Mouse (Mus musculus) midbrain, embryonic 13.5 days (tissue): ENCODE data around the gene Apon. TPM values are rescaled to one million over a fixed set of nuclear protein-coding genes. Genes with fewer than 3 reads are reported as not detected.

Source experiments
- ATAC-seq: fragments of 200-750 bp; cut with Nextera tagmentation; 2 replicates; pipeline ENCODE4 v1.8.0; 2017; ENCODE audit warnings: mild to moderate bottlenecking, moderate TSS enrichment, moderate library complexity
- H3K27ac ChIP-seq: fragments of 300-500 bp; sonication (generic); 2 replicates; pipeline ENCODE4 v1.5.1; 2015; ENCODE audit warnings: inconsistent platforms, mild to moderate bottlenecking, moderate library complexity
- H3K27me3 ChIP-seq: fragments of 300-500 bp; sonication (generic); 2 replicates; pipeline ENCODE4 v1.6.1; 2015; ENCODE audit warnings: mild to moderate bottlenecking, inconsistent platforms
- H3K36me3 ChIP-seq: fragments of 300-500 bp; sonication (generic); 2 replicates; pipeline ENCODE4 v1.6.1; 2015; ENCODE audit warnings: mild to moderate bottlenecking, inconsistent platforms
- H3K4me1 ChIP-seq: fragments of 300-500 bp; sonication (generic); replicated peaks from 2 replicates; pipeline ENCODE4 v1.6.1; 2015; ENCODE audit warnings: inconsistent platforms
- H3K4me2 ChIP-seq: fragments of 300-500 bp; sonication (generic); replicated peaks from 2 replicates; pipeline ENCODE4 v1.6.1; 2015; ENCODE audit warnings: moderate library complexity, mild to moderate bottlenecking, inconsistent platforms
- H3K4me3 ChIP-seq: fragments of 300-500 bp; sonication (generic); replicated peaks from 2 replicates; pipeline ENCODE4 v1.5.1; 2015; ENCODE audit warnings: mild to moderate bottlenecking, inconsistent platforms
- H3K9ac ChIP-seq: fragments of 300-500 bp; sonication (generic); replicated peaks from 2 replicates; pipeline ENCODE4 v1.6.1; 2015; ENCODE audit warnings: mild to moderate bottlenecking, inconsistent platforms
- H3K9me3 ChIP-seq: fragments of 300-500 bp; sonication (generic); 2 replicates; pipeline ENCODE4 v1.6.1; 2016; ENCODE audit warnings: mild to moderate bottlenecking, inconsistent platforms
- WGBS: fragments of 180-500 bp; shearing (Covaris S2); methylation state at CpG from one replicate; pipeline ENCODE4 v1.1.7; 2015; 5-methylcytosine and 5-hydroxymethylcytosine counted together
- polyA plus RNA-seq: library from polyadenylated mRNA; unstranded; fragments of >200 nt; fragmentation: Nextera tagmentation; extraction: Ambion mirVana; gene quantifications from 2 replicates; pipeline ENCODE4 v1.2.1, GENCODE M21; 2015

Gene Apon
- polyA plus RNA-seq, 1 experiment from 2014 or later: 0.15 TPM

- H3K27me3 ChIP-seq: peaks cover 7% of the 10 kb centered on the region
- ATAC-seq: no peak
- no peaks in the 10 kb centered on the region for H3K4me1 ChIP-seq
- 95% methylated on average over 18 of the region's 18 CpGs for WGBS
- no peak overlapping the region for H3K9ac ChIP-seq
- H3K27ac ChIP-seq: no peak overlapping the region
- H3K9me3 ChIP-seq: no peaks in the 10 kb centered on the region
- H3K4me2 ChIP-seq: no peak overlapping the region
- H3K4me3 ChIP-seq: no peak overlapping the region
- no peaks in the 10 kb centered on the region for H3K36me3 ChIP-seq
Measured at GRCm38 (mm10) chr10:128218387-128219117, 35.3 kb upstream of the Apon start.

DNA sequence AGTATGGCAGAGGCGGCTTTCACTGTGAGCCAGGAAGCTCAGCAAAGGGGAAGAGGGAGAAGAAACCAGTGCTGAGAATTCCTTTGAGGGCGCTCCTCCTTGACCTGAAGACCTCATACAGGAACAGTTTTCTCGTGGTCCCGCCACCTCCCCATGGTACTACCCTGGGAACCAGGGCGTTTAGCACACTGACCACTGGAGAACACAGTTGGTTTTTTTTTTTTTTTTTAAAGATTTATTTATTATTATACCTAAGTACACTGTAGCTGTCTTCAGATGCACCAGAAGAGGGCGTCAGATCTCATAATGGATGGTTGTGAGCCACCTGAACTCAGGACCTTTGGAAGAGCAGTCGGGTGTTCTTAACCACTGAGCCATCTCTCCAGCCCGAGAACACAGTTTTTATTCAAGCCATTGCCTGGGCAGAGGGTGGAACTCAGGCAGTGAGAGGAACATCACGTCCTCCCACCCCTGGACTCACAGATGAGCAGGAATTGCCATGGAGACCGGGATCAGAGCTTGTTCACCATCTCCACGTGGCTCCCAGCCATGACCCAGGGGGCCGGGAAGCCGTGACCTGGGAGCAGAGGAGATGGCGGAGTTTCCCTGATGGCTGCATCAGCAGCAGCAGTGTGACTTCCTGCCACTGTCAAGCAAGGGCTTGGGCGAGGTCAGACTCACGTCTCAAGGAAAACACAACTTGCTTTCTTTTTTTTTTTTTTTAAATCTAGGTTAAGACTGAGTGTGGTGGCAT lies 32.2 kb upstream of the Apon start:
- no peak overlapping the region for H3K4me2 ChIP-seq
- no peaks in the 10 kb centered on the region for H3K36me3 ChIP-seq
- no peak overlapping the region for H3K4me3 ChIP-seq
- H3K27me3 ChIP-seq: peaks cover 3% of the 10 kb centered on the region; the same call in 1 of the 2 replicates
- 69% methylated on average over 16 of the region's 16 CpGs for WGBS
- no peak overlapping the region for H3K9ac ChIP-seq
- peaks cover 13% of the 10 kb centered on the region for H3K4me1 ChIP-seq
- H3K9me3 ChIP-seq: no peaks in the 10 kb centered on the region
- ATAC-seq: no peak
- no peak overlapping the region for H3K27ac ChIP-seq

DNA sequence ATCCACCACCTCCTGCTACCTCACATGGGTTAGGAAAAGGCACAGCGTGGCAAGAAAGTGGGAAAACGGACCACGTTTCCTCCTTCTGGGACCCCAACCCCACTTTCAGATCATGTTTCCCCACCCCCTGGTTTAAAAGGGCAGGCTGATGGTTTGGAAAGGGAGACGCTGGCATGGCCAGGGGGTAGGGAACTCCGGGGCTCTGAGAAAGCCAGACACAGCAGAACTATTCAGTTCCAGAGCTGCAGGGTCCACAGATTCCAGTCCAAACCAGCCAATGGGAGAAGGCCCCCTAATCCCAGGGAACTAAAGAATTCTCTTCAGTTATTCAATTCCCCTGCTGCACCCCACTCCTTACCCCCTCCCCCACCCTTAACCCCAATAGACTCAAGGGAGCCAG lies 28.8 kb upstream of the Apon start:
- H3K36me3 ChIP-seq: no peaks in the 10 kb centered on the region
- 42% methylated on average over 5 of the region's 5 CpGs for WGBS
- no peak overlapping the region for H3K4me3 ChIP-seq
- no peak for ATAC-seq
- H3K4me2 ChIP-seq: no peak overlapping the region
- H3K9ac ChIP-seq: 0 out of 2 replicates have a peak overlapping the region, but pooled peaks have one; percentile 4
- H3K4me1 ChIP-seq: peaks cover 13% of the 10 kb centered on the region
- H3K9me3 ChIP-seq: no peaks in the 10 kb centered on the region
- H3K27ac ChIP-seq: no peak overlapping the region
- H3K27me3 ChIP-seq: peaks cover 3% of the 10 kb centered on the region; the same call in 1 of the 2 replicates

DNA sequence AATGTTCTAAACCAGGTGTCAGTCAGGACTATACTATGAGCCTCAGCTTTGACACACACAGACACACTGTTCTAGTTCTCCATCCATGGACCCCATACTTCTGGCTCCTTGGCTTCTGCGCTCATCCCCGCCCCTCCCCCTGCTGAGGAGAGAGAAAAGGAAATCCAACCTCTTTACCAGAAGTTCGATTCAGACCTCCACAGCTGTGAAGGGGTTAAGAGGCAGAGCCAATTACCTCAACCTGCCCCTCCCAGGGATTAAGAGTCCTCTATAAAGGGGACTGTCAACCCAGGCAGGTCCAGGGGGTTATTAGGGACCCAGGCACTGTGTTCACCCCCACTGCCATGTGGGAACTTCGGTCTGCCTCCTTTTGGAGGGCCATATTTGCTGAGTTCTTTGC lies 28.4 kb upstream of the Apon start, which contains the start of gene Mip:
Gene Mip, plus strand, starts transcription at position 301 of the 400 bp plus-strand sequence.
- no peaks in the 10 kb centered on the region for H3K36me3 ChIP-seq
- peaks cover 3% of the 10 kb centered on the region; the same call in 1 of the 2 replicates for H3K27me3 ChIP-seq
- no peak for ATAC-seq
- H3K9ac ChIP-seq: peak within 1 kb of the TSS; percentile 4; the same call in 1 of the 2 replicates
- no peaks in the 10 kb centered on the region for H3K9me3 ChIP-seq
- peaks cover 13% of the 10 kb centered on the region for H3K4me1 ChIP-seq
- H3K27ac ChIP-seq: no peak within 1 kb of the TSS
- no peak within 1 kb of the TSS for H3K4me2 ChIP-seq
- 29% methylated on average over 4 of the region's 4 CpGs for WGBS
- H3K4me3 ChIP-seq: no peak within 1 kb of the TSS

DNA sequence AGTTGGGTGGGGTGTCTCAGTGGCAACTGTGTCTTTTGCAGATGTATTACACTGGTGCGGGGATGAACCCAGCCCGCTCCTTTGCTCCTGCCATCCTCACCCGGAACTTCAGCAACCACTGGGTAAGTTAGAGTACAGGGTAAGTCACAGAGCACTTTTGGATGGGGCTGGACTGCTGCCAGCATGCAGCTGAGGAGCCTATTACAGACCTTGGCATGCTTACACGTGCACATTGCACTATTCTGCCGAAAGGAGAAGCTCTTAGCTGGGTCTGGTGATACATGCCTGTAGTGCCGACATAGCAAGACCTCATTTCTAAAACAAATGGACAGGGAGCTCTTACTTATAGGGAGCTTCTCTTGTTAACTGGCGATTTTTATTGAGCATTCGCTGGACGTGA lies 26.3 kb upstream of the Apon start:
- Histone ChIP-seq H3K9me3 (no peaks in the 10 kb centered on the region), H3K27ac (no peak overlapping the region), H3K27me3 (no peaks in the 10 kb centered on the region), H3K4me3 (no peak overlapping the region), H3K36me3 (no peaks in the 10 kb centered on the region), H3K4me2 (no peak overlapping the region), H3K4me1 (peaks cover 21% of the 10 kb centered on the region), H3K9ac (no peak overlapping the region)
- ATAC-seq: no peak
- 84% methylated on average over 9 of the region's 9 CpGs for WGBS

- H3K27ac ChIP-seq: no peak overlapping the region
- H3K36me3 ChIP-seq: no peaks in the 10 kb centered on the region
- ATAC-seq: no peak
- no peak overlapping the region for H3K4me2 ChIP-seq
- H3K27me3 ChIP-seq: no peaks in the 10 kb centered on the region
- no peaks in the 10 kb centered on the region for H3K9me3 ChIP-seq
- no peak overlapping the region for H3K9ac ChIP-seq
- peaks cover 25% of the 10 kb centered on the region for H3K4me1 ChIP-seq
- WGBS: 93% methylated on average over 8 of the region's 8 CpGs
- no peak overlapping the region for H3K4me3 ChIP-seq
Measured at GRCm38 (mm10) chr10:128228009-128228408, 25.9 kb upstream of the Apon start.

DNA sequence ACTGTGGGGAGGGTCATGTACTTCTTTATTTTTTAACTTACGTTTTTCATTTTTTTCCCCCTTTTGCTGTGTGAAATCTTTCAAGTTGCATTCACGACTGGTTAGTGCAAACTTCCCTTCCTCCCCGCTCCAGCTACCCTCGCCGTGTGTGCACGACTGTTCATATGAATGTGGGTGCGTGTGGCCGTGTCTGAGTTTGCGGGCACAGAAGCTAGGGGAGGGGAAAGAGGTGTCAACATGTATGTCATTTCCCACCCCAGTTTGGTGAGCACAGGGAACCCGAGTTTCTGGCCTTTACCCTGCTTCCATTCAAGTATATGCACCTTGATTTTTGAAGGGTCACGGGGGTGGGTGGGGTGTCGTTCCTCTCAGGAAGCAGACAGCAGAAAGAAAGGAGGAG lies 23.3 kb upstream of the Apon start:
- Histone ChIP-seq H3K4me3 (no peak overlapping the region), H3K27me3 (no peaks in the 10 kb centered on the region), H3K36me3 (no peaks in the 10 kb centered on the region), H3K4me1 (peaks cover 18% of the 10 kb centered on the region), H3K27ac (no peak overlapping the region), H3K9ac (no peak overlapping the region), H3K9me3 (no peaks in the 10 kb centered on the region), H3K4me2 (no peak overlapping the region)
- WGBS: 81% methylated on average over 12 of the region's 12 CpGs
- ATAC-seq: no peak

GRCm38 (mm10) chr10:128231146-128231545 lies 22.8 kb upstream of the Apon start:
- Histone ChIP-seq H3K27me3 (no peaks in the 10 kb centered on the region), H3K27ac (no peak overlapping the region), H3K9ac (0 out of 2 replicates have a peak overlapping the region, but pooled peaks have one; percentile 48), H3K4me3 (peak overlapping the region; percentile 68), H3K36me3 (no peaks in the 10 kb centered on the region), H3K4me1 (peaks cover 13% of the 10 kb centered on the region), H3K4me2 (peak overlapping the region; percentile 70), H3K9me3 (no peaks in the 10 kb centered on the region)
- no peak for ATAC-seq
- 23% methylated on average over 5 of the region's 5 CpGs for WGBS

GRCm38 (mm10) chr10:128231697-128232419 lies 22.0 kb upstream of the Apon start, which contains the start of gene Timeless:
Gene Timeless (plus strand): TSS chr10:128232065.
- Histone ChIP-seq H3K36me3 (no peaks in the 10 kb centered on the region), H3K27me3 (no peaks in the 10 kb centered on the region), H3K9ac (peak within 1 kb of the TSS; percentile 82), H3K4me1 (peaks cover 13% of the 10 kb centered on the region), H3K4me2 (peak within 1 kb of the TSS; percentile 70), H3K27ac (peak within 1 kb of the TSS; percentile 92), H3K4me3 (peak within 1 kb of the TSS; percentile 68), H3K9me3 (no peaks in the 10 kb centered on the region)
- WGBS: under 1% methylated on average over 55 of the region's 58 CpGs
- ATAC-seq: peak; percentile 93

- peak overlapping the region; percentile 70 for H3K4me2 ChIP-seq
- peak overlapping the region; percentile 82 for H3K9ac ChIP-seq
- peak overlapping the region; percentile 68 for H3K4me3 ChIP-seq
- no peaks in the 10 kb centered on the region for H3K36me3 ChIP-seq
- peak overlapping the region; percentile 92 for H3K27ac ChIP-seq
- H3K27me3 ChIP-seq: no peaks in the 10 kb centered on the region
- under 1% methylated on average over 14 of the region's 14 CpGs for WGBS
- ATAC-seq: peak; percentile 31
- H3K4me1 ChIP-seq: peaks cover 13% of the 10 kb centered on the region
- no peaks in the 10 kb centered on the region for H3K9me3 ChIP-seq
Measured at GRCm38 (mm10) chr10:128232420-128232985, 21.4 kb upstream of the Apon start.

- H3K4me2 ChIP-seq: no peak overlapping the region
- no peak for ATAC-seq
- WGBS: 43% methylated on average over 4 of the region's 4 CpGs
- peaks cover 15% of the 10 kb centered on the region for H3K36me3 ChIP-seq
- H3K27me3 ChIP-seq: no peaks in the 10 kb centered on the region
- H3K4me1 ChIP-seq: peaks cover 16% of the 10 kb centered on the region
- no peaks in the 10 kb centered on the region for H3K9me3 ChIP-seq
- no peak overlapping the region for H3K4me3 ChIP-seq
- no peak overlapping the region for H3K9ac ChIP-seq
- H3K27ac ChIP-seq: no peak overlapping the region
Measured at GRCm38 (mm10) chr10:128236321-128236720, 17.6 kb upstream of the Apon start.
